Comparison of ENCODE assay signal across 23 mouse cellular contexts in genomic region chr2:157830620-157831354, GRCm38 (mm10).
A peak's percentile ranks its signal among the peaks of the same experiment; 100 is the strongest.
DNase-seq lines count a peak whose midpoint lies in the region; ATAC-seq and TF ChIP-seq lines count a peak whose summit lies in the region.
"Had no signal": no experiment of that assay in that cellular context is flagged by ENCODE, and none has a peak within 500 bp of the region (broad histone marks: within the 10 kb centered on the region; RNA-seq: fewer than 3 reads in every experiment).

No protein-coding gene starts in this region.

- no peak for TF ChIP-seq POLR2A in liver, adult 2 months (IDR thresholded peaks at IDR 0.05; ENCODE audit: extremely low read depth, insufficient read depth, low read length)

- H3K4me3 ChIP-seq in heart, embryonic 12.5 days: no peak overlapping the region
- no peak overlapping the region for H3K4me3 ChIP-seq in liver, adult 2 months (ENCODE audit: insufficient read depth, low read depth, low read length)
- H3K4me3 ChIP-seq in liver, embryonic 11.5 days (ENCODE audit: low read depth, low read length): no peak overlapping the region
- no peak overlapping the region for H3K4me3 ChIP-seq in neural tube, embryonic 13.5 days
- H3K4me3 ChIP-seq: embryonic facial prominence, embryonic 12.5 days; embryonic facial prominence, embryonic 15.5 days; forebrain, embryonic 13.5 days; heart, adult 2 months; heart, embryonic 10.5 days; hindbrain, embryonic 15.5 days had no signal

- peaks cover 4% of the 10 kb centered on the region; the same call in 1 of the 2 replicates for H3K36me3 ChIP-seq in heart, embryonic 12.5 days
- no peaks in the 10 kb centered on the region for H3K36me3 ChIP-seq in liver, adult 2 months (ENCODE audit: control insufficient read depth, insufficient read depth, low read length)
- no peaks in the 10 kb centered on the region for H3K36me3 ChIP-seq in liver, embryonic 11.5 days (ENCODE audit: control insufficient read depth, insufficient read depth, low read length)
- no peaks in the 10 kb centered on the region for H3K36me3 ChIP-seq in neural tube, embryonic 13.5 days
- H3K36me3 ChIP-seq: embryonic facial prominence, embryonic 12.5 days; embryonic facial prominence, embryonic 15.5 days had no signal

- peak; percentile 64 for DNase-seq in heart, adult 11 months
- peak; percentile 98 for DNase-seq in liver, adult 2 months (ENCODE audit: extremely low read depth, low read depth, low spot score)
- DNase-seq in liver, embryonic 11.5 days (ENCODE audit: low spot score): no peak
- DNase-seq in neural tube, embryonic 10.5 days (ENCODE audit: extremely low spot score, low spot score): no peak
- peak; percentile 16 for DNase-seq in testis, postnatal 10 days (ENCODE audit: low spot score)
- DNase-seq in testis, postnatal 14 days (ENCODE audit: low spot score): no peak
- DNase-seq: adrenal gland, adult 2 months; adrenal gland, postnatal 14 days; cerebellum, adult 11 months; cerebellum, adult 2 months; cerebellum, adult 9-11 months; cerebellum, postnatal 25 days; gastrocnemius, postnatal 25 days; heart, adult 2 months had no signal

- H3K4me2 ChIP-seq in heart, embryonic 12.5 days: no peak overlapping the region
- no peak overlapping the region for H3K4me2 ChIP-seq in liver, embryonic 11.5 days
- no peak overlapping the region for H3K4me2 ChIP-seq in neural tube, embryonic 13.5 days
- H3K4me2 ChIP-seq: embryonic facial prominence, embryonic 12.5 days; embryonic facial prominence, embryonic 15.5 days; forebrain, embryonic 13.5 days; hindbrain, embryonic 15.5 days had no signal

- H3K4me1 ChIP-seq in heart, embryonic 12.5 days (replicated peaks): peaks cover 8% of the 10 kb centered on the region
- peaks cover 12% of the 10 kb centered on the region for H3K4me1 ChIP-seq in liver, adult 2 months (ENCODE audit: control insufficient read depth, insufficient read depth, low read length)
- H3K4me1 ChIP-seq in liver, embryonic 11.5 days (replicated peaks; ENCODE audit: control insufficient read depth, insufficient read depth, low read length): no peaks in the 10 kb centered on the region
- no peaks in the 10 kb centered on the region for H3K4me1 ChIP-seq in neural tube, embryonic 13.5 days (replicated peaks)
- H3K4me1 ChIP-seq: embryonic facial prominence, embryonic 12.5 days; embryonic facial prominence, embryonic 15.5 days; forebrain, embryonic 13.5 days; hindbrain, embryonic 15.5 days had no signal

- ATAC-seq in heart, embryonic 12.5 days (ENCODE audit: insufficient number of reproducible peaks, low FRiP score): no peak
- no peak for ATAC-seq in liver, embryonic 11.5 days (replicated peaks; ENCODE audit: low FRiP score)
- ATAC-seq in neural tube, embryonic 13.5 days (ENCODE audit: low read depth): no peak
- ATAC-seq: CD4-positive, CD25-positive, alpha-beta regulatory T cell, adult 4 months; forebrain, embryonic 13.5 days; forebrain, embryonic 16.5 days had no signal

- H3K9ac ChIP-seq in heart, embryonic 12.5 days: no peak overlapping the region
- H3K9ac ChIP-seq in liver, adult 2 months (ENCODE audit: low read depth, low read length): no peak overlapping the region
- H3K9ac ChIP-seq in liver, embryonic 11.5 days (ENCODE audit: low read depth, low read length): no peak overlapping the region
- H3K9ac ChIP-seq in neural tube, embryonic 13.5 days: no peak overlapping the region
- H3K9ac ChIP-seq: embryonic facial prominence, embryonic 12.5 days; embryonic facial prominence, embryonic 15.5 days; forebrain, embryonic 13.5 days; hindbrain, embryonic 15.5 days had no signal

- no peak for TF ChIP-seq CTCF in liver, adult 2 months (IDR thresholded peaks at IDR 0.05; ENCODE audit: low read depth, low read length)

- no peak overlapping the region for H3K27ac ChIP-seq in heart, embryonic 12.5 days (ENCODE audit: poor library complexity, severe bottlenecking)
- peak overlapping the region; percentile 59 for H3K27ac ChIP-seq in liver, adult 2 months (replicated peaks; ENCODE audit: insufficient read depth, low read depth, low read length)
- no peak overlapping the region for H3K27ac ChIP-seq in liver, embryonic 11.5 days (ENCODE audit: low read depth, low read length)
- H3K27ac ChIP-seq in neural tube, embryonic 13.5 days (replicated peaks): peak overlapping the region; percentile 11; the same call in 1 of the 2 replicates
- H3K27ac ChIP-seq: embryonic facial prominence, embryonic 12.5 days; embryonic facial prominence, embryonic 15.5 days; forebrain, embryonic 13.5 days; heart, adult 2 months; heart, embryonic 10.5 days; hindbrain, embryonic 15.5 days had no signal

- no peaks in the 10 kb centered on the region for H3K9me3 ChIP-seq in heart, embryonic 12.5 days (replicated peaks)
- H3K9me3 ChIP-seq in liver, embryonic 11.5 days (ENCODE audit: control insufficient read depth, low read length): no peaks in the 10 kb centered on the region
- no peaks in the 10 kb centered on the region for H3K9me3 ChIP-seq in neural tube, embryonic 13.5 days
- H3K9me3 ChIP-seq: embryonic facial prominence, embryonic 12.5 days; embryonic facial prominence, embryonic 15.5 days; forebrain, embryonic 13.5 days; heart, embryonic 10.5 days; hindbrain, embryonic 15.5 days had no signal

- no peaks in the 10 kb centered on the region; the same call in 1 of the 2 replicates for H3K79me2 ChIP-seq in liver, adult 2 months (ENCODE audit: control insufficient read depth, insufficient read depth, low read length)

- H3K27me3 ChIP-seq in heart, embryonic 12.5 days (replicated peaks): 0 out of 2 replicates have a peak, but pooled peaks cover 3% of the 10 kb centered on the region
- no peaks in the 10 kb centered on the region for H3K27me3 ChIP-seq in liver, adult 2 months (ENCODE audit: control insufficient read depth, insufficient read depth, low read length)
- no peaks in the 10 kb centered on the region for H3K27me3 ChIP-seq in liver, embryonic 11.5 days (replicated peaks; ENCODE audit: control insufficient read depth, insufficient read depth, low read length)
- H3K27me3 ChIP-seq in neural tube, embryonic 13.5 days: no peaks in the 10 kb centered on the region
- H3K27me3 ChIP-seq: embryonic facial prominence, embryonic 12.5 days; embryonic facial prominence, embryonic 15.5 days; forebrain, embryonic 13.5 days; hindbrain, embryonic 15.5 days had no signal

- 82% methylated on average over 10 of the region's 10 CpGs for WGBS in heart, embryonic 12.5 days
- WGBS in liver, adult 2 months: 26% methylated on average over 10 of the region's 10 CpGs
- 84% methylated on average over 10 of the region's 10 CpGs for WGBS in liver, embryonic 11.5 days
- WGBS in neural tube, embryonic 13.5 days: 81% methylated on average over 10 of the region's 10 CpGs

Comparison
In these comparisons a context has a peak if more than half of its experiments do, and no peak if none do; other contexts are left out.
1. DNase-seq: peak in heart, adult 11 months (single experiment), liver, adult 2 months (single experiment) and testis, postnatal 10 days (single experiment); none in liver, embryonic 11.5 days (single experiment), neural tube, embryonic 10.5 days (single experiment) and testis, postnatal 14 days (single experiment).
2. H3K27ac ChIP-seq: peak in liver, adult 2 months (single experiment) and neural tube, embryonic 13.5 days (single experiment); none in heart, embryonic 12.5 days (single experiment) and liver, embryonic 11.5 days (single experiment).